Mouse (Mus musculus) olfactory bulb, adult 2 months (tissue): ENCODE results near the gene Ppat. TPM values are rescaled to one million over a fixed set of nuclear protein-coding genes. Genes with fewer than 3 reads are reported as not detected.
"Not testable (repeated sequence)": the region's sequence is repeated elsewhere in the genome, so short reads cannot be mapped to it uniquely, and the experiment has no call there.

ENCODE experiments used
- H3K27ac ChIP-seq: fragments of 200-500 bp; 2 replicates; pipeline ENCODE4 v1.5.1; 2012; ENCODE audit warnings: low read depth, low read length; ENCODE audit not compliant: insufficient read depth
- H3K4me1 ChIP-seq: fragments of 200-500 bp; 2 replicates; pipeline ENCODE4 v1.6.1; 2012; ENCODE audit warnings: low read length; ENCODE audit not compliant: control insufficient read depth, insufficient read depth
- H3K4me3 ChIP-seq: fragments of 200-500 bp; 2 replicates; pipeline ENCODE4 v1.5.1; 2012; ENCODE audit warnings: mild to moderate bottlenecking, low read depth, low read length, moderate library complexity; ENCODE audit not compliant: insufficient read depth
- CTCF ChIP-seq: fragments of 200-500 bp; IDR thresholded peaks from 2 replicates; pipeline ENCODE4 v1.5.1; 2012; ENCODE audit warnings: low read depth, mild to moderate bottlenecking, low read length, moderate library complexity; ENCODE audit not compliant: insufficient read depth
- POLR2A ChIP-seq: fragments of 200-500 bp; IDR thresholded peaks from 2 replicates; pipeline ENCODE4 v1.6.1; 2012; ENCODE audit warnings: mild to moderate bottlenecking, low read depth, low read length, moderate library complexity; ENCODE audit not compliant: insufficient read depth
- WGBS: fragments of 180-500 bp; shearing (Covaris S2); methylation state at CpG from one replicate; pipeline ENCODE4 v1.1.7; 2018; 5-methylcytosine and 5-hydroxymethylcytosine counted together
- polyA plus RNA-seq: library from polyadenylated mRNA; stranded (reverse); fragments of >200 nt; gene quantifications from 2 replicates; pipeline ENCODE4 v1.2.4, GENCODE M21; 2012; ENCODE audit warnings: low replicate concordance; ENCODE audit not compliant: missing spikeins, insufficient read depth, insufficient read length

The Ppat gene
- polyA plus RNA-seq, 1 experiment, result not detected

DNA sequence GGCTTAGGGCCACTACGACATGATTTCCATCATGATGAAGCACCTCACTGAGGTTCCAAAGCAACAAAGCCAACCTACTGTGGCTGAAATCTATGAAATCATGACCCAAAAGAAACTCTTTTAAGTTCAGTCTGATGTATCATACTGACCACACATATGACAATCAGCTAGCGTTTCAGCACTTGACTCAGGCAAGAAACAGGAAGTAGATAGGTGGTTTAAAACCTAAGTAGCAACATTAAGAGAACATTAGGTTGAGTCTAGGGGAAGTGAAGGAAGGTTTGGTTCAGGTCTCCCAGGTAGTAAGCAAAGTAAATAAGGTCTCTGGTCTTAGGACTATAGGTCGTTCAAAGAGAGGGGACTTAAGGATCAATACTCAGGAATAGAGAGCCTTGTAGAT is 22.1 kb upstream of the Ppat start:
- no peak overlapping the region for H3K27ac ChIP-seq
- 74% methylated on average over 3 of the region's 3 CpGs for WGBS
- no peaks in the 10 kb centered on the region for H3K4me1 ChIP-seq
- TF ChIP-seq CTCF, result no peak
- TF ChIP-seq POLR2A, result no peak
- H3K4me3 ChIP-seq, result no peak overlapping the region

DNA sequence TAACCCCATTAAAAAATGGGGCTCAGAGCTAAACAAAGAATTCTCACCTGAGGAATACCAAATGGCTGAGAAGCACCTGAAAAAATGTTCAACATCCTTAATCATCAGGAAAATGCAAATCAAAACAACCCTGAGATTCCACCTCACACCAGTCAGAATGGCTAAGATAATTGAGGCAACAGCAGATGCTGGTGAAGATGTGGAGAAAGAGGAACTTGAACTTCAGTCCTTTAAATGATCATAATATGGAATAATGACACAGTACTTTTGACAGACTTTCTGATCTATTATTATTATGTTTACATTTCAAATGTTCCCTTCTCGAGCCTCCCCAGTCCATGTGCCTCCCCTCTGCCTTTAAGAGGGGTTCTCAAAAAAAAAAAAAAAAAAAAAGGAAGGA is 19.7 kb upstream of the Ppat start:
- not testable (repeated sequence) for H3K4me3 ChIP-seq, H3K4me1 ChIP-seq, H3K27ac ChIP-seq
- WGBS, result 79% methylated on average over 1 of the region's 1 CpGs

- Histone ChIP-seq H3K27ac (no peak overlapping the region), H3K4me3 (no peak overlapping the region), H3K4me1 (no peaks in the 10 kb centered on the region)
- TF ChIP-seq CTCF, result no peak
- TF ChIP-seq POLR2A, result no peak
- 55% methylated on average over 5 of the region's 5 CpGs for WGBS
Observed at GRCm38 (mm10) chr5:76969250-76969649, 17.9 kb upstream of the Ppat start.

DNA sequence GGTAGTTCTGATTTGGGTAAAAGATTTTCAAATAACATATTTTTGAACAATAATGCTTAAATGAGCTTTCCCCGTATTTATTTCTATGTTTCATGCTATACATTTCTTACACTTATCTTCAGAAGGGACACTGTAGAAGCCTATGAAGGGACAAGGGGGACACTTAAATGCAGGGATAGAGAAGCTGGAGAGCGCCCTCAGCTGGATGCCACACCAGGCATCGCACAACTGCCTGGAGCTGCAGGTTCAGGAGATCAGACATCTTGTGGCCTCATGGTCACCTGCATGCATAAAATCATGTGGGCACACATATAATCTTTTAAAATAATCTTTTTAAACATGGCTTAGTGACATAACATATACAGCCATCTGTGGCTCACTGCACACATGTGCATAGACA is 13.3 kb upstream of the Ppat start:
- 95% methylated on average over 3 of the region's 3 CpGs for WGBS
- Histone ChIP-seq H3K4me1 (no peaks in the 10 kb centered on the region), H3K27ac (no peak overlapping the region), H3K4me3 (no peak overlapping the region)
- no peak for TF ChIP-seq CTCF
- TF ChIP-seq POLR2A, result no peak

DNA sequence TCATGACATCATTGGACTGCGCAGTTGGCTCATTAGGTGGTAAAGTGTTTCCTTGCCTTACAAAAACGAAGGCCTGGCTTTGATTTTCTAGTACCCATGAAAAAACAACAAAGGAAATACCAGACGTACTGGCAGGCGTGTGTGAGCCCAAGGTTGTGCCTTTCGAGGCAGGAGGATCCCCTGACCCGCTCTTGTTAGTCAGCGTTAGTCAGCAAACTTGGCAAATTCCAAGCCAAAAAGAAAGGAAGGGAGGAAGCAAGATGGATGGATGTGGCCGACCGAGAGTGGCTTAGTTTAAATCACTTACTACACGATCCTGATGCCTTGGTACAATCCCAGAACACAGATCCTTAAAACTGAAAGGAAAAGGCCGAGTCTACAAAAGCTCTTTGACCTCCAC is 11.2 kb upstream of the Ppat start:
- TF ChIP-seq CTCF, result no peak
- TF ChIP-seq POLR2A, result no peak
- Histone ChIP-seq H3K27ac (no peak overlapping the region), H3K4me3 (no peak overlapping the region), H3K4me1 (no peaks in the 10 kb centered on the region)
- WGBS, result 77% methylated on average over 11 of the region's 11 CpGs

DNA sequence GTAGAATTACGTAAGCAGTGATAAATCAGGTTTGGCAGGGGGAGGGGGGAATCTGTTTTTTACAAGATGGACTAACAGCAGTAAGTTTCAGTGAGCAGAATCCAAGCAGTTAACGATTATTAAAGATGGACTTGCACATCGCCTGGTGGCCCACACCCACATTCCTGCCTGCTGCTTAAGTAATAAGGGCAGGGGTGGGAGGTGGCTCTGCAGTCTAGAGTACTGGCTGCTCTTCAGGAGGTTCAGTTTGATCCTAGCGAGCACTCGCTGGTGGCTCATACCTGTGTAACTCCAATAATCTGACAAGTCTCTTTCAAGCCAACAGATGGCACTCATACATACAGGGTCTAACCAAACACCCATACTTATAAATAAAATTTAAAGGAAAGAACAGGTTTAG is 8.2 kb upstream of the Ppat start:
- Histone ChIP-seq H3K4me1 (no peaks in the 10 kb centered on the region), H3K4me3 (no peak overlapping the region), H3K27ac (no peak overlapping the region)
- TF ChIP-seq CTCF, result no peak
- no peak for TF ChIP-seq POLR2A
- 90% methylated on average over 5 of the region's 5 CpGs for WGBS

- H3K4me3 ChIP-seq, result no peak overlapping the region
- TF ChIP-seq CTCF (no peak), POLR2A (no peak)
- WGBS, result 97% methylated on average over 1 of the region's 1 CpGs
Observed at GRCm38 (mm10) chr5:76957954-76958353, 6.6 kb upstream of the Ppat start.

DNA sequence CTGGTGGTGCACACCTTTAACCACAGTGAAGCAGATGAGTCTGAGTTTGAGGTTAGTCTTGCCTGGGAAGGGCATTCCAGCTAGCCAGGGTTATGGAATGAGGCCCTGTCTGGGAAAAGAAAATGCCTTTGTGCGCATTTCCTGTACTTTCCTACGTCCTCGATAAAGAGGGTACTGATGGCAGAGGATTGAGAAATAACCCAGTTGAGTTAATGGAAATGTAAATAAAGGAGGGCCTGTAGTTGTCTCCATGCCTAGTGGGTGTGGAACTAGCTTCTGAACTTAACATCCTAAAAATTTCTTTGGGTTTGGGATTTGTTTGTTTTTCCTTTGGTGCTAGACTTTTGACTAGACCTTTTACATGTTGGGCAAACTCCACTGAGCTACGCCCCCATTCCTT is 4.1 kb upstream of the Ppat start:
- H3K4me1 ChIP-seq, result no peaks in the 10 kb centered on the region
- 82% methylated on average over 4 of the region's 4 CpGs for WGBS
- H3K4me3 ChIP-seq, result no peak overlapping the region
- H3K27ac ChIP-seq, result no peak overlapping the region
- TF ChIP-seq POLR2A (no peak), CTCF (no peak)

More at GRCm38 (mm10) chr5:76957954-76958353, 6.6 kb upstream of the Ppat start:
- no peaks in the 10 kb centered on the region for H3K4me1 ChIP-seq
- no peak overlapping the region for H3K27ac ChIP-seq

DNA sequence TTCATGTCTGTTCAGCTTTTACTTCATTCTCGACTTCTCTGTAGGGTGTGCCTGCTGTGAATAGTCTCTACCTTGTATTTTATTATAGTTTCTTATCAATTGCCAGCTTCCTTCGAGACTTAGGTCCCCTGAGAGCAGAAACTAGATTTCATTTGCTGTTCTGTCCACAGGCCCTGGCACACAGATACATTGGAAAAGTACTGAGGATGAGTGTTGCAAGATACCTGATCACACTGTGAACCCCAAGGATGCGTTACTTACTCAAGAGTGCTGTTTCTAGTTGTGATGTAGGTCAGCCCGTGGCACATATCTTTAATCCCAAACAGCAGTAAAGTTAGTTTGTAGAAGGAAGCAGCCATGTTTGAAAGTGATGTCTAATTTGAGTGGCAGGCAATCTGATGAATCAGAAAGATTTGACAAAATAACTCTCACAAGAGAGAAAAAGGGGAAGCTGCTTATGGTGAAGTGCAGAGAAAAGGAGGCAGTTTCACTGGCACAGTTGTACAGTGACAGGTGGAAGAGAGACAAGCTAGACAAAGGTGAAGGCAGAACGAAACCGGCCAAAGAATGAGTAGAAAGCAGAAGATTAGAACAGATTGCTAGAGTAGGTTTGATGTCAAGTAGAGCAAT is 3.0 kb upstream of the Ppat start:
- 75% methylated on average over 6 of the region's 6 CpGs for WGBS
- Histone ChIP-seq H3K4me3 (no peak overlapping the region), H3K27ac (no peak overlapping the region), H3K4me1 (peaks cover 2% of the 10 kb centered on the region; the same call in 1 of the 2 replicates)
- no peak for TF ChIP-seq CTCF
- TF ChIP-seq POLR2A, result no peak

- no peak overlapping the region for H3K27ac ChIP-seq
- peaks cover 2% of the 10 kb centered on the region; the same call in 1 of the 2 replicates for H3K4me1 ChIP-seq
- TF ChIP-seq CTCF (no peak), POLR2A (no peak)
- no peak overlapping the region for H3K4me3 ChIP-seq
- 47% methylated on average over 3 of the region's 3 CpGs for WGBS
Observed at GRCm38 (mm10) chr5:76953794-76954193, 2.4 kb upstream of the Ppat start.
